Mouse (Mus musculus) liver, adult 2 months (tissue): Measurements from ENCODE around the gene Gm20388.

Source experiments
- CTCF ChIP-seq: fragments of 200-500 bp; IDR thresholded peaks from 2 replicates; pipeline ENCODE4 v1.5.1; 2011; ENCODE audit warnings: low read depth, low read length, control low read depth
- POLR2A ChIP-seq: fragments of 200-500 bp; IDR thresholded peaks from 2 replicates; pipeline ENCODE4 v1.6.1; 2011; ENCODE audit warnings: low read length, control low read depth; ENCODE audit not compliant: insufficient read depth; ENCODE audit errors: extremely low read depth

- TF ChIP-seq POLR2A = no peak
- TF ChIP-seq CTCF = no peak
Observed at GRCm38 (mm10) chr8:122304058-122304457, 2393.4 kb downstream of the Gm20388 start.
